Mouse (Mus musculus): ENCODE measurements around the gene Adamtsl1.

Adamtsl1 gene

GRCm38 (mm10) chr4:86406501-86407199, 892.7 kb downstream of the Adamtsl1 start:
- no peak for DNase-seq (ENCODE audit: low spot score)

GRCm38 (mm10) chr4:86407200-86407527, 893.2 kb downstream of the Adamtsl1 start:
- DNase-seq (ENCODE audit: low spot score) = no peak

GRCm38 (mm10) chr4:86408421-86408820, 894.4 kb downstream of the Adamtsl1 start:
- DNase-seq (ENCODE audit: low spot score) = no peak

GRCm38 (mm10) chr4:86410946-86411345, 897.0 kb downstream of the Adamtsl1 start:
- no peak for DNase-seq (ENCODE audit: low spot score)

- no peak for DNase-seq (ENCODE audit: low spot score)
Observed at GRCm38 (mm10) chr4:86413388-86413787, 899.4 kb downstream of the Adamtsl1 start.

GRCm38 (mm10) chr4:86416401-86417025, 902.5 kb downstream of the Adamtsl1 start:
- DNase-seq (ENCODE audit: low spot score) = no peak

GRCm38 (mm10) chr4:86422586-86422985, 908.6 kb downstream of the Adamtsl1 start:
- DNase-seq (ENCODE audit: low spot score) = no peak

- DNase-seq (ENCODE audit: low spot score) = no peak
Observed at GRCm38 (mm10) chr4:86425581-86425980, 911.6 kb downstream of the Adamtsl1 start.

GRCm38 (mm10) chr4:86426549-86426948, 912.6 kb downstream of the Adamtsl1 start:
- DNase-seq (ENCODE audit: low spot score) = no peak

GRCm38 (mm10) chr4:86427312-86427711, 913.3 kb downstream of the Adamtsl1 start:
- no peak for DNase-seq (ENCODE audit: low spot score)

- DNase-seq (ENCODE audit: low spot score) = no peak
Observed at GRCm38 (mm10) chr4:86428091-86428745, 914.2 kb downstream of the Adamtsl1 start.

GRCm38 (mm10) chr4:86435631-86436030, 921.7 kb downstream of the Adamtsl1 start:
- DNase-seq (ENCODE audit: low spot score) = no peak

GRCm38 (mm10) chr4:86436336-86436735, 922.4 kb downstream of the Adamtsl1 start:
- no peak for DNase-seq (ENCODE audit: low spot score)

- no peak for DNase-seq (ENCODE audit: low spot score)
Observed at GRCm38 (mm10) chr4:86450468-86450867, 936.5 kb downstream of the Adamtsl1 start.

- no peak for DNase-seq (ENCODE audit: low spot score)
Observed at GRCm38 (mm10) chr4:86464808-86465207, 950.8 kb downstream of the Adamtsl1 start.
